Mouse (Mus musculus): ENCODE data around the gene Dclre1c. TPM values are rescaled to one million over a fixed set of nuclear protein-coding genes. Genes with fewer than 3 reads are reported as not detected.

Gene Dclre1c
- polyA plus RNA-seq, 1 experiment from 2014 or later: 6.6 TPM

- H3K9ac ChIP-seq (ENCODE audit: low read length): no peak overlapping the region
- H3K36me3 ChIP-seq (ENCODE audit: control insufficient read depth, insufficient read depth, low read length): peaks cover 11% of the 10 kb centered on the region
- H3K9me3 ChIP-seq (ENCODE audit: control insufficient read depth, low read length): no peaks in the 10 kb centered on the region
- H3K27me3 ChIP-seq (ENCODE audit: control insufficient read depth, insufficient read depth, low read depth, low read length): no peaks in the 10 kb centered on the region
- H3K4me1 ChIP-seq (replicated peaks; ENCODE audit: control insufficient read depth, insufficient read depth, low read length): no peaks in the 10 kb centered on the region
- H3K4me3 ChIP-seq (ENCODE audit: low read length): no peak overlapping the region
- no peak overlapping the region for H3K4me2 ChIP-seq (ENCODE audit: low read depth, low read length)
- 77% methylated on average over 3 of the region's 3 CpGs for WGBS
- H3K27ac ChIP-seq (ENCODE audit: low read length): no peak overlapping the region
- ATAC-seq (ENCODE audit: low read depth): no peak
These were observed 29.2 kb downstream of the Dclre1c start for GRCm38 (mm10) chr2:3453096-3453495.

DNA sequence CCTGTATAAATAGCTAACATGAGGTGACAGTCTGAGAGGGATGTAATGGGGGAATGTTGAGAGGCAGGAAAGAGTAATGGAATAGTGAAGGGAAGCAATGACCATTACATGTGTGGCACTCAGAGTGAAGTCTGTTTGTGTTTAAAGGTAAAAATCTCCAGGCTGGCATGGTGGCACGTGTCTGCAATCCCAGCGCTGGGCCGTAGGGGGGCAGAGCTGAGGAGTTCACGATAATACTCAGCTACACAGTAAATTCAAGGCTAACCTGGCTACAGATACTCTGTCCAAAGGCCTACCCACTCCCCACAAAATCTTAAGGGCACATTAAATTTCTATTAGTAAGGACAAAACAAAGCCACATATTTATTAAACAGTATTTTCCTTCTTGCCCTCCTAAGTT lies 32.7 kb downstream of the Dclre1c start:
- WGBS: 78% methylated on average over 4 of the region's 4 CpGs
- no peak overlapping the region for H3K27ac ChIP-seq (ENCODE audit: low read length)
- peaks cover 17% of the 10 kb centered on the region for H3K36me3 ChIP-seq (ENCODE audit: control insufficient read depth, insufficient read depth, low read length)
- no peaks in the 10 kb centered on the region for H3K9me3 ChIP-seq (ENCODE audit: control insufficient read depth, low read length)
- no peaks in the 10 kb centered on the region for H3K27me3 ChIP-seq (ENCODE audit: control insufficient read depth, insufficient read depth, low read depth, low read length)
- ATAC-seq (ENCODE audit: low read depth): no peak
- H3K4me3 ChIP-seq (ENCODE audit: low read length): no peak overlapping the region
- no peak overlapping the region for H3K4me2 ChIP-seq (ENCODE audit: low read depth, low read length)
- no peak overlapping the region for H3K9ac ChIP-seq (ENCODE audit: low read length)
- H3K4me1 ChIP-seq (replicated peaks; ENCODE audit: control insufficient read depth, insufficient read depth, low read length): no peaks in the 10 kb centered on the region

- ATAC-seq (ENCODE audit: low read depth): no peak
These were observed 50.0 kb downstream of the Dclre1c start for GRCm38 (mm10) chr2:3473891-3474290.

DNA sequence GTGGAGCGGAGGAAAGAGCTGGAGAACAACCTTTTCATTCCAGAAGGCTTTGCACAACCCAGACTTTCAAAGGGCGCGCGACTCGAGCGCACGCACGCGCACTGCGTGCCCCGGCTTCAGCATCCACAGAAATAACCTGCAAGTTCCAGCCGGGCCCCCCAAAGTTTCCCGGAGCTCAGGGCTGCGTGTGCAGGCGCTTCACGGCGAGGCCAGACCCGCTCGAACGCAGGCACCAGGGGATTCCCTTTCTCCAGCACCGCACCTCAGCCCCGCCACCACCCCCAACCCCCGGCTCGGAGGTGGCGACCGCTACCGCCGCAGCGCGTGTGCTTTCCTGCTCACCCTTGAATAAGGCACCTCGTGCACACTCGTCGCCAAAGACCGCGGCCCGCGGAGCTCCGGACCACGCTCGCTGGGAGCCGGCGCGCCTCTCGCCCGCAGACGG lies 50.5 kb downstream of the Dclre1c start:
- Histone ChIP-seq H3K9ac (ENCODE audit: low read length) (peak overlapping the region; percentile 89), H3K4me2 (ENCODE audit: low read depth, low read length) (peak overlapping the region; percentile 79), H3K27me3 (ENCODE audit: control insufficient read depth, insufficient read depth, low read depth, low read length) (no peaks in the 10 kb centered on the region), H3K4me3 (ENCODE audit: low read length) (peak overlapping the region; percentile 95), H3K4me1 (replicated peaks; ENCODE audit: control insufficient read depth, insufficient read depth, low read length) (peaks cover 7% of the 10 kb centered on the region; the same call in 1 of the 2 replicates), H3K36me3 (ENCODE audit: control insufficient read depth, insufficient read depth, low read length) (no peaks in the 10 kb centered on the region), H3K27ac (ENCODE audit: low read length) (peak overlapping the region; percentile 94), H3K9me3 (ENCODE audit: control insufficient read depth, low read length) (no peaks in the 10 kb centered on the region)
- ATAC-seq (ENCODE audit: low read depth): peak; percentile 66
- WGBS: under 1% methylated on average over 41 of the region's 46 CpGs

More at GRCm38 (mm10) chr2:3473891-3474290, 50.0 kb downstream of the Dclre1c start:
- peak overlapping the region; percentile 89 for H3K9ac ChIP-seq (ENCODE audit: low read length)
- peak overlapping the region; percentile 94 for H3K27ac ChIP-seq (ENCODE audit: low read length)
- H3K4me1 ChIP-seq (replicated peaks; ENCODE audit: control insufficient read depth, insufficient read depth, low read length): peaks cover 7% of the 10 kb centered on the region; the same call in 1 of the 2 replicates
- WGBS: under 1% methylated on average over 12 of the region's 12 CpGs
- H3K4me2 ChIP-seq (ENCODE audit: low read depth, low read length): peak overlapping the region; percentile 79
- no peaks in the 10 kb centered on the region for H3K36me3 ChIP-seq (ENCODE audit: control insufficient read depth, insufficient read depth, low read length)
- H3K9me3 ChIP-seq (ENCODE audit: control insufficient read depth, low read length): no peaks in the 10 kb centered on the region
- peak overlapping the region; percentile 95 for H3K4me3 ChIP-seq (ENCODE audit: low read length)
- no peaks in the 10 kb centered on the region for H3K27me3 ChIP-seq (ENCODE audit: control insufficient read depth, insufficient read depth, low read depth, low read length)

DNA sequence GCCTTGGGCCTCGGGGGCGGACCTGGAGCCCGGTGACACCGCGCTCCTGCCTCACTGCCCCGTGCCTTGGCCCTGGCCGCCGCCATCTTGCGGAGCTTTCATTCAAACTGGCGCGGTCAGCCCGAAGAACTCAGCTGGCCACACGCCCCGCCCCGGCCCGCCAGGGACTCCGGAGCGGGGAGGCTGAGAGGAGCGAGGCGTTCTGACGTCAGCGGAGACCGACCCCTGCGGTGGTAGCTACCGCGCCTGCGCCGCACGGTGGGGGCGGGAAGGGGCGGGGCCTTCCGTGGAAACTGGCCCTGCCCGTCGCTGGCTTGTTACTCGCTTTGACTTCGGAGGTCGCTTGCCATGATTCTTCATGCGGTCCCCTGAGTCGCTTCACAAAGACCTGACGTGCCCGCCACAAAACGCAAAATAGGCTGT lies 50.9 kb downstream of the Dclre1c start, which contains the start of gene Suv39h2:
TSS of gene Suv39h2 (minus strand) at position 171 of the 423 bp plus-strand sequence.
- Histone ChIP-seq H3K4me3 (ENCODE audit: low read length) (peak within 1 kb of the TSS; percentile 95), H3K9ac (ENCODE audit: low read length) (peak within 1 kb of the TSS; percentile 89), H3K4me1 (replicated peaks; ENCODE audit: control insufficient read depth, insufficient read depth, low read length) (peaks cover 7% of the 10 kb centered on the region; the same call in 1 of the 2 replicates), H3K27me3 (ENCODE audit: control insufficient read depth, insufficient read depth, low read depth, low read length) (no peaks in the 10 kb centered on the region), H3K36me3 (ENCODE audit: control insufficient read depth, insufficient read depth, low read length) (no peaks in the 10 kb centered on the region), H3K9me3 (ENCODE audit: control insufficient read depth, low read length) (no peaks in the 10 kb centered on the region), H3K27ac (ENCODE audit: low read length) (peak within 1 kb of the TSS; percentile 94), H3K4me2 (ENCODE audit: low read depth, low read length) (peak within 1 kb of the TSS; percentile 79)
- under 1% methylated on average over 42 of the region's 42 CpGs for WGBS
- ATAC-seq (ENCODE audit: low read depth): peak; percentile 99

GRCm38 (mm10) chr2:3475746-3476251 lies 51.9 kb downstream of the Dclre1c start:
- H3K4me3 ChIP-seq (ENCODE audit: low read length): no peak overlapping the region
- WGBS: 53% methylated on average over 3 of the region's 3 CpGs

GRCm38 (mm10) chr2:3480239-3480638 lies 56.3 kb downstream of the Dclre1c start:
- H3K27me3 ChIP-seq (ENCODE audit: control insufficient read depth, insufficient read depth, low read depth, low read length): no peaks in the 10 kb centered on the region
- WGBS: 78% methylated on average over 3 of the region's 3 CpGs
- no peaks in the 10 kb centered on the region for H3K9me3 ChIP-seq (ENCODE audit: control insufficient read depth, low read length)

More at GRCm38 (mm10) chr2:3475746-3476251, 51.9 kb downstream of the Dclre1c start:
- Histone ChIP-seq H3K27ac (ENCODE audit: low read length) (no peak overlapping the region), H3K4me2 (ENCODE audit: low read depth, low read length) (peak overlapping the region; percentile 62; the same call in 1 of the 2 replicates), H3K36me3 (ENCODE audit: control insufficient read depth, insufficient read depth, low read length) (no peaks in the 10 kb centered on the region), H3K27me3 (ENCODE audit: control insufficient read depth, insufficient read depth, low read depth, low read length) (no peaks in the 10 kb centered on the region), H3K9ac (ENCODE audit: low read length) (no peak overlapping the region), H3K9me3 (ENCODE audit: control insufficient read depth, low read length) (no peaks in the 10 kb centered on the region), H3K4me1 (replicated peaks; ENCODE audit: control insufficient read depth, insufficient read depth, low read length) (peaks cover 7% of the 10 kb centered on the region; the same call in 1 of the 2 replicates)
- no peak for ATAC-seq (ENCODE audit: low read depth)

DNA sequence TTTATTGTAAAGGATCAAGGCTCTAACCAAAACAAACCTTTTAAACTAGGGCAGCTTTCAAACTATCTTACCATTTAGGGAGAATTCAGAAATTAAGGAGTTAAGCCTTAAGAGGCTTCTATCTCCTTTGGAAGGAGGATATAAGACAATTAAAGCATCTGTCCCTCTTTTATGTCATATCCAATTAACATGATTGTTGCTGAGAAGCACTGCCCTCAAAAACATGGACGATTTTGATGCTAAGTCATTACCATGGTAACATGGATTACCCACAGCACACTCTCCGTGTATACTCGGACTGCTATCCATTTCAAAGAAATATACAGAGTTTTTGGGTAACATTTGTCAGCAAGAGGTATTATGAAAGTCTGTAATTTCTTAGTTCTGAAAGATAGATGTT lies 65.9 kb downstream of the Dclre1c start:
- Histone ChIP-seq H3K4me1 (replicated peaks; ENCODE audit: control insufficient read depth, insufficient read depth, low read length) (no peaks in the 10 kb centered on the region), H3K27me3 (ENCODE audit: control insufficient read depth, insufficient read depth, low read depth, low read length) (no peaks in the 10 kb centered on the region), H3K27ac (ENCODE audit: low read length) (no peak overlapping the region), H3K36me3 (ENCODE audit: control insufficient read depth, insufficient read depth, low read length) (peaks cover 33% of the 10 kb centered on the region), H3K4me3 (ENCODE audit: low read length) (no peak overlapping the region), H3K9ac (ENCODE audit: low read length) (no peak overlapping the region), H3K9me3 (ENCODE audit: control insufficient read depth, low read length) (no peaks in the 10 kb centered on the region), H3K4me2 (ENCODE audit: low read depth, low read length) (no peak overlapping the region)
- ATAC-seq (ENCODE audit: low read depth): no peak
- WGBS: 83% methylated on average over 3 of the region's 3 CpGs

More at GRCm38 (mm10) chr2:3480239-3480638, 56.3 kb downstream of the Dclre1c start:
- Histone ChIP-seq H3K4me2 (ENCODE audit: low read depth, low read length) (no peak overlapping the region), H3K4me3 (ENCODE audit: low read length) (no peak overlapping the region), H3K4me1 (replicated peaks; ENCODE audit: control insufficient read depth, insufficient read depth, low read length) (no peaks in the 10 kb centered on the region), H3K9ac (ENCODE audit: low read length) (no peak overlapping the region), H3K36me3 (ENCODE audit: control insufficient read depth, insufficient read depth, low read length) (no peaks in the 10 kb centered on the region), H3K27ac (ENCODE audit: low read length) (no peak overlapping the region)
- no peak for ATAC-seq (ENCODE audit: low read depth)

- Histone ChIP-seq H3K4me1 (replicated peaks; ENCODE audit: control insufficient read depth, insufficient read depth, low read length) (no peaks in the 10 kb centered on the region), H3K27ac (ENCODE audit: low read length) (no peak overlapping the region), H3K4me3 (ENCODE audit: low read length) (no peak overlapping the region), H3K36me3 (ENCODE audit: control insufficient read depth, insufficient read depth, low read length) (peaks cover 47% of the 10 kb centered on the region), H3K9ac (ENCODE audit: low read length) (no peak overlapping the region), H3K27me3 (ENCODE audit: control insufficient read depth, insufficient read depth, low read depth, low read length) (no peaks in the 10 kb centered on the region), H3K4me2 (ENCODE audit: low read depth, low read length) (no peak overlapping the region), H3K9me3 (ENCODE audit: control insufficient read depth, low read length) (no peaks in the 10 kb centered on the region)
- WGBS: 83% methylated on average over 3 of the region's 3 CpGs
- no peak for ATAC-seq (ENCODE audit: low read depth)
These were observed 70.0 kb downstream of the Dclre1c start for GRCm38 (mm10) chr2:3493833-3494409.
